Mouse (Mus musculus): ENCODE measurements around the gene Aup1.

- no peak for TF ChIP-seq CTCF (IDR thresholded peaks at IDR 0.05; ENCODE audit: low read depth)
- no peak for TF ChIP-seq EP300 (optimal IDR thresholded peaks at IDR 0.05)
These were observed 25.9 kb downstream of the Aup1 start for GRCm38 (mm10) chr6:83080210-83080609.

Measured in stomach, postnatal 0 days (tissue).